Comparison of ENCODE assay signal across 19 mouse cellular contexts in the genomic region with DNA sequence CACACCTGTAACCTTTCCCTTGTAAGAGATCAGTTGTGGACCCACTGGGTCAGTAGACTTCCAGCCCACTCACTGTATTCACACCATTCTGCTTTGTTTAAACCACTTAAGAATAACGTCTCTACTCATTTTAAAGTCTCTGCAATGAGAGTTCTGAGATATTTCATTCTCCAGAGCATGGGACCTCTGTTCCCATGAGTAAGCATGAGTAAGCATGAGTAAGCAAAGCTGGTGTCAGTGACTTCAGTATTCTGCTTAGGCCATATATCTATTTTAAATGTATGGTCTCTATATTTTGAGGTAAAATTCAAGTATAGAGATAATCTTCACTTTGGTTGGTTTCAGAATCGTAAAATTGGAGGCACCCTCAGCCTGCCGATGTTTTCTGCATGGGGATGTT. TPM values are rescaled to one million over a fixed set of nuclear protein-coding genes. Genes with fewer than 3 reads are reported as not detected.
"Had no signal": no experiment of that assay in that cellular context is flagged by ENCODE, and none has a peak within 500 bp of the region (broad histone marks: within the 10 kb centered on the region; RNA-seq: fewer than 3 reads in every experiment).

No protein-coding gene starts in this region.

- ATAC-seq: lung, postnatal 0 days; midbrain, embryonic 13.5 days; midbrain, embryonic 15.5 days had no signal

- H3K36me3 ChIP-seq: lung, embryonic 15.5 days; midbrain, embryonic 13.5 days; midbrain, embryonic 15.5 days; neural tube, embryonic 12.5 days had no signal

- H3K4me2 ChIP-seq: lung, embryonic 15.5 days; midbrain, embryonic 11.5 days; midbrain, embryonic 13.5 days; midbrain, embryonic 15.5 days; neural tube, embryonic 12.5 days had no signal

- H3K4me1 ChIP-seq: lung, embryonic 15.5 days; megakaryocyte, embryonic 14.5 days; midbrain, embryonic 15.5 days; neural tube, embryonic 12.5 days had no signal

- DNase-seq: lung, adult 2 months; lung, postnatal 14 days; right cerebral cortex, postnatal 14 days; right cerebral cortex, postnatal 4 days; spleen, adult 18-20 months; thymus, adult 18-20 months had no signal

- H3K9ac ChIP-seq: lung, embryonic 15.5 days; midbrain, embryonic 13.5 days; midbrain, embryonic 15.5 days; neural tube, embryonic 12.5 days had no signal

- H3K4me3 ChIP-seq: lung, embryonic 15.5 days; megakaryocyte, embryonic 14.5 days; midbrain, embryonic 13.5 days; midbrain, embryonic 15.5 days; neural tube, embryonic 12.5 days had no signal

- H3K27ac ChIP-seq: lung, embryonic 15.5 days; macrophage; midbrain, embryonic 13.5 days; midbrain, embryonic 15.5 days; neural tube, embryonic 12.5 days had no signal

- H3K27me3 ChIP-seq: lung, embryonic 15.5 days; megakaryocyte, embryonic 14.5 days; midbrain, embryonic 13.5 days; midbrain, embryonic 15.5 days; neural tube, embryonic 12.5 days had no signal

- H3K9me3 ChIP-seq: lung, embryonic 15.5 days; midbrain, embryonic 13.5 days; midbrain, embryonic 15.5 days; neural tube, embryonic 12.5 days had no signal

RNA-seq across cellular contexts. Expression of gene Akain1, which starts 57.0 kb away (rescaled TPM):
- total RNA-seq: monocyte, adult 5-6 weeks had no signal
- polyA plus RNA-seq: lung, adult 2 months; lung, embryonic 15.5 days; lung, postnatal 0 days; macrophage; small intestine, adult 2 months; stomach, embryonic 14.5 days; stomach, embryonic 16.5 days; thymus, postnatal 0 days had no signal
